Mouse (Mus musculus) spleen, adult 2 months (tissue): Measurements from ENCODE around the gene Dhx16.

Source experiments
- CTCF ChIP-seq: fragments of 200-500 bp; IDR thresholded peaks from 2 replicates; pipeline ENCODE4 v1.5.1; 2011; ENCODE audit warnings: mild to moderate bottlenecking, inconsistent platforms; ENCODE audit not compliant: insufficient read depth, insufficient read length, insufficient replicate concordance; ENCODE audit errors: extremely low read depth
- POLR2A ChIP-seq: fragments of 200-500 bp; IDR thresholded peaks from 2 replicates; pipeline ENCODE4 v1.6.1; 2011; ENCODE audit warnings: low read depth, low read length, inconsistent platforms

- TF ChIP-seq POLR2A (no peak), CTCF (no peak)
Measured at GRCm38 (mm10) chr17:35903992-35904355, 24.4 kb downstream of the Dhx16 start.
